Mouse (Mus musculus): Measurements from ENCODE around the gene Smad3. TPM values are rescaled to one million over a fixed set of nuclear protein-coding genes. Genes with fewer than 3 reads are reported as not detected.

Gene Smad3
- total RNA-seq, 2 experiments from 2014 or later: 58.2 to 62.5 TPM

GRCm38 (mm10) chr9:63602043-63602939, 155.5 kb downstream of the Smad3 start, which contains the start of the genes Iqch and Aagab:
Gene Iqch, minus strand, starts transcription at chr9:63602493.
Gene Aagab, plus strand, starts transcription at chr9:63602660.
- peak; percentile 96 to 98 for DNase-seq (ENCODE audit: low spot score in 2 of 2)

Other genes starting within 250 kb of the Smad3 start
- gene Iqch, start 155.5 kb downstream of the Smad3 start, total RNA-seq (2021): under 1 TPM in 1 of 2 experiments, not detected in 1; 0.07 TPM
- 10 to 100 TPM; 59.0 to 64.8 TPM for gene Aagab, start 155.3 kb downstream of the Smad3 start, total RNA-seq (2021)